22 mouse cellular contexts compared by ENCODE assay signal in the genomic region with DNA sequence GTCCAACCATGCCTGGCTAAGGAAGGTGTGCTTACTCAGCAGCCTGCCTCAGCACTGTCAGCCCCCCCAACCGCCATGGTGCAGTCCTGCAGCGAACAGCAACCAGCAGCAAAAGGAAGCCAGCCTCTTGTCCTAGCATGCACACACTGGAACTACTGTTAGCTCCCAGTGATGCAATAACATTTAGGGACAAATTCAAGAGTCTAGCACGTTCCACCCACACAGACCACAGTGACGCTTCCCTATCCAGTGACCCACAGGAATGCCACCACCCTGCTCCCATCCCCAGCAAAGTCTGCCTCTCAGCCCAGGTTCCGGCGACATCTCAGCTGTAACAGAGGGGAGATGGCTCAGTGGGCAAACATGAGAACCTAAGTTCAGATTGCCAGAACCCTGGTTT. TPM values are rescaled to one million over a fixed set of nuclear protein-coding genes. Genes with fewer than 3 reads are reported as not detected.
"Had no signal": no experiment of that assay in that cellular context is flagged by ENCODE, and none has a peak within 500 bp of the region (broad histone marks: within the 10 kb centered on the region; RNA-seq: fewer than 3 reads in every experiment).

No protein-coding gene starts in this region.

- H3K4me1 ChIP-seq: liver, embryonic 13.5 days; midbrain, embryonic 15.5 days; neural tube, embryonic 13.5 days had no signal

- H3K4me2 ChIP-seq: liver, embryonic 13.5 days; midbrain, embryonic 12.5 days; midbrain, embryonic 15.5 days; neural tube, embryonic 13.5 days had no signal

- H3K36me3 ChIP-seq: liver, embryonic 13.5 days; midbrain, embryonic 12.5 days; midbrain, embryonic 15.5 days had no signal

- H3K9me3 ChIP-seq: liver, embryonic 13.5 days; midbrain, embryonic 12.5 days; midbrain, embryonic 15.5 days; neural tube, embryonic 13.5 days had no signal

- H3K27ac ChIP-seq: kidney, postnatal 0 days; layer of hippocampus, adult 2 months; liver, embryonic 13.5 days; midbrain, embryonic 12.5 days; midbrain, embryonic 15.5 days; neural tube, embryonic 13.5 days had no signal

- H3K4me3 ChIP-seq: layer of hippocampus, adult 2 months; liver, embryonic 13.5 days; midbrain, embryonic 12.5 days; midbrain, embryonic 15.5 days; myocyte; neural tube, embryonic 13.5 days had no signal

- H3K27me3 ChIP-seq: liver, embryonic 13.5 days; midbrain, embryonic 12.5 days; midbrain, embryonic 15.5 days; neural tube, embryonic 13.5 days had no signal

- H3K9ac ChIP-seq: liver, embryonic 13.5 days; midbrain, embryonic 12.5 days; midbrain, embryonic 15.5 days; neural tube, embryonic 13.5 days had no signal

- ATAC-seq: intestine, postnatal 0 days; lung, postnatal 0 days; midbrain, embryonic 15.5 days had no signal

- DNase-seq: kidney, adult 2 months; kidney, postnatal 25 days; layer of hippocampus, adult 9-11 months; liver, embryonic 13.5 days; lung, adult 2 months; retina, postnatal 1 day; right cerebral cortex, postnatal 25 days; spleen, adult 18-20 months; thymus, adult 2 months; thymus, postnatal 14 days; thymus, postnatal 4 days had no signal

RNA-seq across cellular contexts. Expression of a gene that starts 29.0 kb away (rescaled TPM):
- total RNA-seq: megakaryocyte-erythroid progenitor cell, adult 5-6 weeks; monocyte, adult 5-6 weeks; neutrophil, adult 5-6 weeks had no signal
- polyA plus RNA-seq: myocyte had no signal

RNA-seq across cellular contexts. Expression of a gene that starts 40.2 kb away (rescaled TPM):
- total RNA-seq: megakaryocyte-erythroid progenitor cell, adult 5-6 weeks had no signal
